Comparison of ENCODE assay signal across 29 mouse cellular contexts in the genomic region with DNA sequence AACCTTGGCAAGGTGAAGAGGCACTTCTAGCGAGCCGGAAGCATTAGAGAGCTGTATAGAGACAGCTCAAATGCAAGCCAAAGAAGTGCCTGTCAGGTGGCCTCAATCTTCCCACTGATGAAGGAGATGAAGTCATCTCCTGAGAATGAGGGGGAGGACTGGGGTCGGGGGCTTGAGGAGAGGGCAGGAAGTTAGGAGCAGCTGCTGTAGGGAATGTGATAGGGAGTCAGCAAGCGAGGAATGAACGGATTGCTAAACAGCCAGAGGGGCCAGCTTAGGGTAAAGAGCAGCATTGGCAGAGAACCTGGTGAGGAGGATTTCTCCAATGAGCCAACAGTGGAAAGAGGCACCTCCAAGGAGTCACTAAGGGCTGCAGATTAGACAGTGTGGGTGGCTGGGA. TPM values are rescaled to one million over a fixed set of nuclear protein-coding genes. Genes with fewer than 3 reads are reported as not detected.
DNase-seq lines count a peak whose midpoint lies in the region; ATAC-seq and TF ChIP-seq lines count a peak whose summit lies in the region.
"Had no signal": no experiment of that assay in that cellular context is flagged by ENCODE, and none has a peak within 500 bp of the region (broad histone marks: within the 10 kb centered on the region; RNA-seq: fewer than 3 reads in every experiment).

No protein-coding gene starts in this region.

- H3K4me3 ChIP-seq in intestine, embryonic 16.5 days (ENCODE audit: low read length) = no peak overlapping the region
- no peak overlapping the region for H3K4me3 ChIP-seq in intestine, postnatal 0 days (ENCODE audit: low read depth, low read length)
- H3K4me3 ChIP-seq in limb, embryonic 13.5 days = no peak overlapping the region
- H3K4me3 ChIP-seq in limb, embryonic 10.5 days = no peak overlapping the region
- H3K4me3 ChIP-seq: embryonic facial prominence, embryonic 12.5 days; forebrain, embryonic 10.5 days; forebrain, embryonic 15.5 days; heart, adult 2 months; left cerebral cortex, adult 2 months; limb, embryonic 15.5 days; liver, embryonic 13.5 days; midbrain, embryonic 10.5 days; midbrain, embryonic 15.5 days; neural tube, embryonic 15.5 days; stomach, embryonic 15.5 days had no signal

- no peaks in the 10 kb centered on the region for H3K9me3 ChIP-seq in intestine, embryonic 16.5 days (ENCODE audit: control insufficient read depth, low read length)
- no peaks in the 10 kb centered on the region for H3K9me3 ChIP-seq in intestine, postnatal 0 days (ENCODE audit: control insufficient read depth)
- H3K9me3 ChIP-seq in limb, embryonic 13.5 days = no peaks in the 10 kb centered on the region
- no peaks in the 10 kb centered on the region for H3K9me3 ChIP-seq in limb, embryonic 10.5 days (replicated peaks)
- H3K9me3 ChIP-seq: embryonic facial prominence, embryonic 12.5 days; forebrain, embryonic 10.5 days; forebrain, embryonic 15.5 days; G1E; limb, embryonic 15.5 days; liver, embryonic 13.5 days; midbrain, embryonic 10.5 days; midbrain, embryonic 15.5 days; neural tube, embryonic 15.5 days; stomach, embryonic 15.5 days had no signal

- no peak overlapping the region for H3K27ac ChIP-seq in intestine, embryonic 16.5 days (ENCODE audit: low read length)
- no peak overlapping the region for H3K27ac ChIP-seq in intestine, postnatal 0 days (ENCODE audit: low read depth, low read length)
- no peak overlapping the region for H3K27ac ChIP-seq in limb, embryonic 13.5 days
- H3K27ac ChIP-seq in limb, embryonic 10.5 days = no peak overlapping the region
- H3K27ac ChIP-seq: embryonic facial prominence, embryonic 12.5 days; forebrain, embryonic 10.5 days; forebrain, embryonic 15.5 days; heart, adult 2 months; hindbrain, embryonic 14.5 days; left cerebral cortex, adult 2 months; limb, embryonic 15.5 days; liver, embryonic 13.5 days; midbrain, embryonic 10.5 days; midbrain, embryonic 15.5 days; neural tube, embryonic 15.5 days; stomach, embryonic 15.5 days had no signal

- peak; percentile 38; the same call in 1 of the 2 replicates for ATAC-seq in intestine, embryonic 16.5 days
- ATAC-seq in intestine, postnatal 0 days = no peak
- ATAC-seq in limb, embryonic 13.5 days (ENCODE audit: low FRiP score, low read depth) = peak; percentile 61
- ATAC-seq: forebrain, embryonic 15.5 days; midbrain, embryonic 15.5 days had no signal

- 0 out of 2 replicates have a peak, but pooled peaks cover 6% of the 10 kb centered on the region for H3K27me3 ChIP-seq in intestine, embryonic 16.5 days (replicated peaks; ENCODE audit: control insufficient read depth, insufficient read depth, low read length)
- H3K27me3 ChIP-seq in intestine, postnatal 0 days (replicated peaks; ENCODE audit: control insufficient read depth, insufficient read depth, low read length) = 0 out of 2 replicates have a peak, but pooled peaks cover 3% of the 10 kb centered on the region
- H3K27me3 ChIP-seq in limb, embryonic 13.5 days = peaks cover 46% of the 10 kb centered on the region; the same call in 1 of the 2 replicates
- peaks cover 84% of the 10 kb centered on the region for H3K27me3 ChIP-seq in limb, embryonic 10.5 days (ENCODE audit: low read depth, poor library complexity, severe bottlenecking)
- H3K27me3 ChIP-seq: embryonic facial prominence, embryonic 12.5 days; forebrain, embryonic 15.5 days; liver, embryonic 13.5 days; midbrain, embryonic 15.5 days; stomach, embryonic 15.5 days had no signal

- no peaks in the 10 kb centered on the region for H3K4me1 ChIP-seq in intestine, embryonic 16.5 days (ENCODE audit: control insufficient read depth, insufficient read depth, low read length)
- H3K4me1 ChIP-seq in intestine, postnatal 0 days (replicated peaks; ENCODE audit: control insufficient read depth, insufficient read depth, low read length) = no peaks in the 10 kb centered on the region
- H3K4me1 ChIP-seq in limb, embryonic 13.5 days = no peaks in the 10 kb centered on the region
- no peaks in the 10 kb centered on the region for H3K4me1 ChIP-seq in limb, embryonic 10.5 days
- H3K4me1 ChIP-seq: embryonic facial prominence, embryonic 12.5 days; forebrain, embryonic 10.5 days; forebrain, embryonic 15.5 days; limb, embryonic 15.5 days; liver, embryonic 13.5 days; midbrain, embryonic 10.5 days; midbrain, embryonic 15.5 days; neural tube, embryonic 15.5 days; stomach, embryonic 15.5 days had no signal

- H3K4me2 ChIP-seq in intestine, embryonic 16.5 days (ENCODE audit: low read depth, low read length) = no peak overlapping the region
- no peak overlapping the region for H3K4me2 ChIP-seq in intestine, postnatal 0 days (replicated peaks; ENCODE audit: low read depth)
- no peak overlapping the region for H3K4me2 ChIP-seq in limb, embryonic 13.5 days (replicated peaks)
- H3K4me2 ChIP-seq: embryonic facial prominence, embryonic 12.5 days; forebrain, embryonic 15.5 days; hindbrain, embryonic 14.5 days; limb, embryonic 15.5 days; liver, embryonic 13.5 days; midbrain, embryonic 15.5 days; neural tube, embryonic 15.5 days; stomach, embryonic 15.5 days had no signal

- no peaks in the 10 kb centered on the region for H3K36me3 ChIP-seq in intestine, embryonic 16.5 days (ENCODE audit: control insufficient read depth, insufficient read depth, low read length)
- no peaks in the 10 kb centered on the region for H3K36me3 ChIP-seq in intestine, postnatal 0 days (ENCODE audit: control insufficient read depth, insufficient read depth)
- H3K36me3 ChIP-seq in limb, embryonic 13.5 days = no peaks in the 10 kb centered on the region
- H3K36me3 ChIP-seq in limb, embryonic 10.5 days = no peaks in the 10 kb centered on the region
- H3K36me3 ChIP-seq: embryonic facial prominence, embryonic 12.5 days; forebrain, embryonic 10.5 days; forebrain, embryonic 15.5 days; G1E; limb, embryonic 15.5 days; liver, embryonic 13.5 days; midbrain, embryonic 10.5 days; midbrain, embryonic 15.5 days; neural tube, embryonic 15.5 days; stomach, embryonic 15.5 days had no signal

- WGBS in intestine, embryonic 16.5 days = 48% methylated on average over 5 of the region's 5 CpGs
- 51% methylated on average over 5 of the region's 5 CpGs for WGBS in intestine, postnatal 0 days
- 44% methylated on average over 5 of the region's 5 CpGs for WGBS in limb, embryonic 13.5 days
- WGBS in limb, embryonic 10.5 days = 60% methylated on average over 5 of the region's 5 CpGs

- peak; percentile 10 for DNase-seq in embryo, embryonic 10.5 days (ENCODE audit: low spot score)
- DNase-seq in embryo, embryonic 11 days = no peak
- DNase-seq in limb, embryonic 10.5 days (ENCODE audit: low spot score) = no peak
- peak; percentile 7 for DNase-seq in yolk sac, embryonic 10.5 days (ENCODE audit: low spot score)
- no peak for DNase-seq in frontal cortex, postnatal 14 days (ENCODE audit: low spot score in 2 of 2)
- DNase-seq: adrenal gland, adult 8-10 months; cerebellum, adult 9-10 months; cerebellum, postnatal 36 days; heart, adult 2 months; kidney, postnatal 10 days; liver, embryonic 13.5 days; lung, adult 18-20 months; lung, postnatal 14 days; retina, postnatal 1 day; right cerebral cortex, postnatal 14 days had no signal

- H3K9ac ChIP-seq in intestine, embryonic 16.5 days (ENCODE audit: low read depth, low read length) = no peak overlapping the region
- no peak overlapping the region for H3K9ac ChIP-seq in intestine, postnatal 0 days (ENCODE audit: low read depth, low read length)
- no peak overlapping the region for H3K9ac ChIP-seq in limb, embryonic 13.5 days
- H3K9ac ChIP-seq: embryonic facial prominence, embryonic 12.5 days; forebrain, embryonic 15.5 days; hindbrain, embryonic 14.5 days; limb, embryonic 15.5 days; liver, embryonic 13.5 days; midbrain, embryonic 15.5 days; neural tube, embryonic 15.5 days; stomach, embryonic 15.5 days had no signal

- TF ChIP-seq CTCF in intestine, postnatal 0 days (IDR thresholded peaks at IDR 0.05; ENCODE audit: low read depth) = no peak

RNA-seq across cellular contexts. Expression of gene Kcne1l, which starts 20.2 kb away (rescaled TPM):
- 31.2 and 34.8 TPM in 2 replicates for polyA plus RNA-seq in intestine, embryonic 16.5 days (2015; fragmentation: Nextera tagmentation; extraction: Ambion mirVana)
- polyA plus RNA-seq in intestine, postnatal 0 days (2015; fragmentation: Nextera tagmentation; extraction: Ambion mirVana) = 7.6 and 10.1 TPM in 2 replicates
- 50.9 and 51.1 TPM in 2 replicates for polyA plus RNA-seq in limb, embryonic 13.5 days (2015; fragmentation: Nextera tagmentation; extraction: Ambion mirVana)
- polyA plus RNA-seq in limb, embryonic 10.5 days (2016; fragmentation: Nextera tagmentation; extraction: Ambion mirVana) = 4.6 and 11.3 TPM in 2 replicates
- polyA plus RNA-seq: G1E had no signal

RNA-seq across cellular contexts. Expression of gene Nxt2, which starts 59.3 kb away (rescaled TPM):
- polyA plus RNA-seq in intestine, embryonic 16.5 days (2015; fragmentation: Nextera tagmentation; extraction: Ambion mirVana) = 23.2 and 24.3 TPM in 2 replicates
- 12.1 and 12.7 TPM in 2 replicates for polyA plus RNA-seq in intestine, postnatal 0 days (2015; fragmentation: Nextera tagmentation; extraction: Ambion mirVana)
- 12.7 and 13.3 TPM in 2 replicates for polyA plus RNA-seq in limb, embryonic 13.5 days (2015; fragmentation: Nextera tagmentation; extraction: Ambion mirVana)
- 8.9 and 9.0 TPM in 2 replicates for polyA plus RNA-seq in limb, embryonic 10.5 days (2016; fragmentation: Nextera tagmentation; extraction: Ambion mirVana)

Comparison
In these comparisons a context has a peak if more than half of its experiments do, and no peak if none do; other contexts are left out.
1. DNase-seq: peak in embryo, embryonic 10.5 days (single experiment) and yolk sac, embryonic 10.5 days (single experiment); none in embryo, embryonic 11 days (single experiment), limb, embryonic 10.5 days (single experiment) and frontal cortex, postnatal 14 days (0 of 2).